Mouse (Mus musculus) C2C12 (cell line): ENCODE measurements around the gene Utf1.

Source experiments
- CEBPB ChIP-seq: IDR thresholded peaks from one replicate; pipeline ENCODE4 v1.6.1; 2011; ENCODE audit warnings: low read depth, mild to moderate bottlenecking, control low read depth, moderate library complexity
- CTCF ChIP-seq: IDR thresholded peaks from one replicate; pipeline ENCODE4 v1.5.1; 2011; ENCODE audit not compliant: control insufficient read depth, insufficient read depth, insufficient read length

DNA sequence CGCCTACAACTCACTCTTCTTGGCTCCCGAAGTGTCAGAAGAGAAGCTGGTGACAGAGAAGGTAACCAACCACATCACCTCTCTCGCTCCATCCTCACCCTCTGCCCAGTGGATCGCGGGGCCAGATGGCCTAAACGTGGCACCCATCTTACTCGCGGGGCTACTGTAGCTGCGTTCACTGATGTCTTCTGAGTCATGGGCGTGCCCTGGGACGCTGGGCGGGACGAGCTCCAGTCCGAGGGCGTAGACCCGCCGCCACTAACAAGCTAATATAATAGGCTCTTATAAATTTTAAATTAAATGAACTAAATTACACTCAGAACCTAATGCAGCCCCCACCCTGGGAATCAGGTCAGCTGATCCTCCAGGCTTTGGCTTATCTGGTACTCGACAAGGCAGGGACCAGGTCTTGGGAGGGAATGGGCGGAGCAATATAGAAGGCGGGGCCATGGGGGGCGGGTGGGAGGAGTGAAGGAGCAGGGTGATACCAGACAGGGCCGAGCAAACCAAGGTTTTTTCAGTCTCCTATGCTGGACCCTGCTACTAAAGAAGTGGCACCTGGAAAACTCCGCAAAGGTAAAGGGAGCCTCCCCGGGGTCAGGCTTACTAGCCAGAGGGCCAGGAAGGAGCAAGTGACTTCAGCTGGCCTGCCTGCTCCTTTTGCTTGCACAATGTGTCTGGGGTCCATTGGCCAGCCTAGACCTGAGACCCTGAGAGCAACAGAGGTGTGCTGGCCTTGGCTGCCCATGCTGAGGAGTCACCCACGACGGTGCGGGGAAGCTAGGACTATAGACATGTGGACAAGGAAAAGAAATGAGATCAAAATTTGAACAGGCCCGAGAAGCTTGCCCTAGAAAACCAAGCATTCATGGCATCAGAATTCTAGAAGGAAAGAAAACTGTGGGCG is 29.2 kb upstream of the Utf1 start:
- no peak for TF ChIP-seq CTCF
- TF ChIP-seq CEBPB = no peak
